Mouse (Mus musculus) right cerebral cortex, postnatal 10 days (tissue): ENCODE results near the gene Tgm2.

Experiments
- DNase-seq, 2 experiments: peaks; one replicate each; pipeline ENCODE4 v3.0.0; 2021; ENCODE audit warnings: low spot score in 2 of 2

The Tgm2 gene

GRCm38 (mm10) chr2:158167496-158168205 is 21.4 kb upstream of the Tgm2 start:
- no peak for DNase-seq

GRCm38 (mm10) chr2:158166628-158167027 is 20.4 kb upstream of the Tgm2 start:
- DNase-seq, result peak; percentile 46 to 49

GRCm38 (mm10) chr2:158165776-158166175 is 19.5 kb upstream of the Tgm2 start:
- no peak for DNase-seq

GRCm38 (mm10) chr2:158163034-158163433 is 16.8 kb upstream of the Tgm2 start:
- DNase-seq, result no peak

GRCm38 (mm10) chr2:158161761-158162160 is 15.5 kb upstream of the Tgm2 start:
- DNase-seq, result no peak

- no peak for DNase-seq
Measured at GRCm38 (mm10) chr2:158159376-158160235, 13.4 kb upstream of the Tgm2 start.

GRCm38 (mm10) chr2:158157654-158158053 is 11.4 kb upstream of the Tgm2 start:
- DNase-seq, result no peak

- no peak for DNase-seq
Measured at GRCm38 (mm10) chr2:158156487-158156886, 10.3 kb upstream of the Tgm2 start.

GRCm38 (mm10) chr2:158155615-158156014 is 9.4 kb upstream of the Tgm2 start:
- DNase-seq, result no peak

GRCm38 (mm10) chr2:158155101-158155500 is 8.9 kb upstream of the Tgm2 start:
- DNase-seq, result no peak

GRCm38 (mm10) chr2:158154641-158155040 is 8.4 kb upstream of the Tgm2 start:
- no peak for DNase-seq

- DNase-seq, result no peak
Measured at GRCm38 (mm10) chr2:158153728-158154343, 7.6 kb upstream of the Tgm2 start.

- DNase-seq, result no peak
Measured at GRCm38 (mm10) chr2:158152685-158153309, 6.6 kb upstream of the Tgm2 start.

GRCm38 (mm10) chr2:158151077-158151476 is 4.8 kb upstream of the Tgm2 start:
- no peak for DNase-seq

- DNase-seq, result no peak
Measured at GRCm38 (mm10) chr2:158146971-158147370, 735 bp upstream of the Tgm2 start.

GRCm38 (mm10) chr2:158145528-158146065 is 639 bp downstream of the Tgm2 start:
- DNase-seq, result no peak

- no peak for DNase-seq
Measured at GRCm38 (mm10) chr2:158144750-158145527, 1.3 kb downstream of the Tgm2 start.

- DNase-seq, result no peak
Measured at GRCm38 (mm10) chr2:158144263-158144662, 2.0 kb downstream of the Tgm2 start.

- no peak for DNase-seq
Measured at GRCm38 (mm10) chr2:158143816-158144215, 2.4 kb downstream of the Tgm2 start.

- DNase-seq, result no peak
Measured at GRCm38 (mm10) chr2:158142981-158143380, 3.3 kb downstream of the Tgm2 start.
